Mouse (Mus musculus) activated CD4-positive, CD25-positive, alpha-beta regulatory T cell, adult 4 months (primary cell): ENCODE data around the gene Il31ra. TPM values are rescaled to one million over a fixed set of nuclear protein-coding genes. Genes with fewer than 3 reads are reported as not detected.

ENCODE experiments used
- ATAC-seq: one replicate; pipeline ENCODE4 v1.8.0; 2017
- polyA plus RNA-seq, 2 experiments: library from polyadenylated mRNA; unstranded; fragments of 100-300 nt; shearing (Covaris generic); gene quantifications; one replicate each; pipeline ENCODE4 v1.2.1; 2017

Il31ra gene
- polyA plus RNA-seq, 2 experiments from 2014 or later = 0.17 TPM; not detected in 1

- ATAC-seq = no peak
Measured at GRCm38 (mm10) chr13:112560554-112561138, 33.5 kb downstream of the Il31ra start.

GRCm38 (mm10) chr13:112556501-112556900 is 37.7 kb downstream of the Il31ra start:
- ATAC-seq = no peak

- ATAC-seq = no peak
Measured at GRCm38 (mm10) chr13:112553304-112553703, 40.9 kb downstream of the Il31ra start.

- no peak for ATAC-seq
Measured at GRCm38 (mm10) chr13:112551641-112552548, 42.3 kb downstream of the Il31ra start.

- no peak for ATAC-seq
Measured at GRCm38 (mm10) chr13:112541223-112541975, 52.8 kb downstream of the Il31ra start.

- no peak for ATAC-seq
Measured at GRCm38 (mm10) chr13:112540616-112541015, 53.5 kb downstream of the Il31ra start.

- ATAC-seq = no peak
Measured at GRCm38 (mm10) chr13:112537065-112537464, 57.1 kb downstream of the Il31ra start.

GRCm38 (mm10) chr13:112536611-112537010 is 57.5 kb downstream of the Il31ra start:
- no peak for ATAC-seq

- ATAC-seq = no peak
Measured at GRCm38 (mm10) chr13:112533556-112533955, 60.6 kb downstream of the Il31ra start.

GRCm38 (mm10) chr13:112532235-112532634 is 61.9 kb downstream of the Il31ra start:
- ATAC-seq = no peak

GRCm38 (mm10) chr13:112529893-112530292 is 64.3 kb downstream of the Il31ra start:
- ATAC-seq = peak; percentile 69

- ATAC-seq = no peak
Measured at GRCm38 (mm10) chr13:112527186-112527585, 67.0 kb downstream of the Il31ra start.

- ATAC-seq = no peak
Measured at GRCm38 (mm10) chr13:112523346-112523970, 70.7 kb downstream of the Il31ra start.

- no peak for ATAC-seq
Measured at GRCm38 (mm10) chr13:112522896-112523295, 71.3 kb downstream of the Il31ra start.

- ATAC-seq = no peak
Measured at GRCm38 (mm10) chr13:112522261-112522660, 71.9 kb downstream of the Il31ra start.

- ATAC-seq = no peak
Measured at GRCm38 (mm10) chr13:112514546-112514945, 79.6 kb downstream of the Il31ra start.

- no peak for ATAC-seq
Measured at GRCm38 (mm10) chr13:112512824-112513223, 81.3 kb downstream of the Il31ra start.

- ATAC-seq = no peak
Measured at GRCm38 (mm10) chr13:112511810-112512209, 82.3 kb downstream of the Il31ra start.

GRCm38 (mm10) chr13:112511261-112511660 is 82.9 kb downstream of the Il31ra start:
- no peak for ATAC-seq

- peak; percentile 53 for ATAC-seq
Measured at GRCm38 (mm10) chr13:112510437-112511212, 83.5 kb downstream of the Il31ra start.

- no peak for ATAC-seq
Measured at GRCm38 (mm10) chr13:112509465-112509864, 84.7 kb downstream of the Il31ra start.

GRCm38 (mm10) chr13:112508487-112508886 is 85.7 kb downstream of the Il31ra start:
- ATAC-seq = no peak
